Mouse (Mus musculus) midbrain, embryonic 12.5 days (tissue): Measurements from ENCODE around the gene Myo9b. TPM values are rescaled to one million over a fixed set of nuclear protein-coding genes. Genes with fewer than 3 reads are reported as not detected.

ENCODE experiments used
- ATAC-seq: fragments of 200-750 bp; cut with Nextera tagmentation; 2 replicates; pipeline ENCODE4 v1.8.0; 2017; ENCODE audit warnings: low read depth, moderate TSS enrichment, moderate library complexity; ENCODE audit not compliant: low FRiP score
- H3K27ac ChIP-seq: fragments of 300-500 bp; sonication (generic); replicated peaks from 2 replicates; pipeline ENCODE4 v1.5.1; 2016; ENCODE audit warnings: mild to moderate bottlenecking
- H3K27me3 ChIP-seq: fragments of 300-500 bp; sonication (generic); 2 replicates; pipeline ENCODE4 v1.6.1; 2016; ENCODE audit warnings: mild to moderate bottlenecking
- H3K36me3 ChIP-seq: fragments of 300-500 bp; sonication (generic); 2 replicates; pipeline ENCODE4 v1.6.1; 2016
- H3K4me1 ChIP-seq: fragments of 300-500 bp; sonication (generic); 2 replicates; pipeline ENCODE4 v1.6.1; 2016
- H3K4me2 ChIP-seq: fragments of 300-500 bp; sonication (generic); replicated peaks from 2 replicates; pipeline ENCODE4 v1.6.1; 2016; ENCODE audit warnings: mild to moderate bottlenecking, moderate library complexity
- H3K4me3 ChIP-seq: fragments of 300-500 bp; sonication (generic); 2 replicates; pipeline ENCODE4 v1.5.1; 2016; ENCODE audit warnings: mild to moderate bottlenecking
- H3K9ac ChIP-seq: fragments of 300-500 bp; sonication (generic); replicated peaks from 2 replicates; pipeline ENCODE4 v1.6.1; 2016; ENCODE audit warnings: mild to moderate bottlenecking, moderate library complexity
- H3K9me3 ChIP-seq: fragments of 300-500 bp; sonication (generic); 2 replicates; pipeline ENCODE4 v1.6.1; 2016; ENCODE audit warnings: mild to moderate bottlenecking
- WGBS: fragments of 180-500 bp; shearing (Covaris S2); methylation state at CpG from one replicate; pipeline ENCODE4 v1.1.7; 2016; 5-methylcytosine and 5-hydroxymethylcytosine counted together
- polyA plus RNA-seq: library from polyadenylated mRNA; unstranded; fragments of >200 nt; fragmentation: Nextera tagmentation; extraction: Ambion mirVana; gene quantifications from 2 replicates; pipeline ENCODE4 v1.2.1, GENCODE M21; 2016

Myo9b gene
- polyA plus RNA-seq, 1 experiment from 2014 or later = 28.1 TPM

DNA sequence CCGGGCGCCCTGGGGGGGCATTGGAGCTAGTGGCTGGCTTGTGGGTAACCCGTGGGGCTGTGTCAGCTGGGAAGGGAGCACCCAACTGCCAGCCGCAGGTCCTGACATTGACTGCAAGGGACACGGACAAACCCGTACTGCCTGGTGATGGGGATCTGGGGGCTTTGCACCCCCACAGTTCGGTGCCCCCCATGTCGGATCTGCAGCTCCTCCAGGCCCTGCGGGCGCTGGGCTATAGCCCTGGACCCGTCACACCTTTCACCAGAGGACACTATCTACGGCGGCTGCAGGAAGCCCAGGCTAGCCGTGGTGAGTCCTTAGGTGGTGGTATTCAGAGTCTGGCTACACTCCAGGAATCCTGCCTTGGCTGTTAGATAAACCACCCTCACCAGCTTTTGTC lies 134.9 kb downstream of the Myo9b start:
- Histone ChIP-seq H3K27me3 (no peaks in the 10 kb centered on the region; the same call in 1 of the 2 replicates), H3K4me3 (0 out of 2 replicates have a peak overlapping the region, but pooled peaks have one; percentile 65), H3K36me3 (peaks cover 35% of the 10 kb centered on the region), H3K4me1 (peaks cover 29% of the 10 kb centered on the region), H3K4me2 (peak overlapping the region; percentile 83), H3K9ac (peak overlapping the region; percentile 17; the same call in 1 of the 2 replicates), H3K9me3 (no peaks in the 10 kb centered on the region), H3K27ac (no peak overlapping the region)
- ATAC-seq = no peak
- 92% methylated on average over 14 of the region's 14 CpGs for WGBS

DNA sequence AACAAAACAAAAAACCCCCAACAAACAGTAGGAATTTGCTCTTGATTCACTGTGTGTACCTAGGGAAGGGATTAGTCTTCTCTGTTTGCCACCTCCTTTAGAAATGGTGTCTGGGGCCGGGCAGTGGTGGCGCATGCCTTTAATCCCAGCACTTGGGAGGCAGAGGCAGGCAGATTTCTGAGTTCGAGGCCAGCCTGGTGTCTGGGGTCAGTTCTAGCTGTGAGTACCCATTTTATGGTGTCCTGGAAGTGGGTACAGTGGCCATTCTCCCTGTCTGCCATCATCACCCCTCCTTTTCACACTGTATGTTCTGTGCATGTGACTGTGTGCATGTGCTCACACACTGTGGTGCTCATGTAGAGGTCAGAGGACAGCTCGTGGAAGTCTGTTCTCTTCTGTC lies 135.7 kb downstream of the Myo9b start:
- Histone ChIP-seq H3K27me3 (no peaks in the 10 kb centered on the region; the same call in 1 of the 2 replicates), H3K4me2 (no peak overlapping the region), H3K4me3 (no peak overlapping the region), H3K27ac (no peak overlapping the region), H3K9me3 (no peaks in the 10 kb centered on the region), H3K4me1 (peaks cover 29% of the 10 kb centered on the region), H3K9ac (no peak overlapping the region), H3K36me3 (peaks cover 35% of the 10 kb centered on the region)
- no peak for ATAC-seq
- WGBS = 98% methylated on average over 4 of the region's 4 CpGs

Other genes starting within 250 kb of the Myo9b start
- gene Haus8, start 220 bp downstream of the Myo9b start, polyA plus RNA-seq = 53.0 and 57.7 TPM in 2 replicates
- gene Use1, start 94.1 kb downstream of the Myo9b start, polyA plus RNA-seq = 75.8 and 82.5 TPM in 2 replicates
- 4.5 and 6.3 TPM in 2 replicates for gene Ocel1, start 98.6 kb downstream of the Myo9b start, polyA plus RNA-seq
- 54.4 and 58.5 TPM in 2 replicates for gene Nr2f6, start 109.2 kb downstream of the Myo9b start, polyA plus RNA-seq
- 5.6 and 5.9 TPM in 2 replicates for gene Ushbp1, start 123.1 kb downstream of the Myo9b start, polyA plus RNA-seq
- gene Babam1, start 124.1 kb downstream of the Myo9b start, polyA plus RNA-seq = 91.7 and 102 TPM in 2 replicates
- gene Ankle1, start 133.3 kb downstream of the Myo9b start, polyA plus RNA-seq = 34.8 and 39.1 TPM in 2 replicates
- 109 and 111 TPM in 2 replicates for gene Abhd8, start 190.9 kb downstream of the Myo9b start, polyA plus RNA-seq
- gene Mrpl34, start 192.2 kb downstream of the Myo9b start, polyA plus RNA-seq = 235 and 245 TPM in 2 replicates
- gene Dda1, start 196.5 kb downstream of the Myo9b start, polyA plus RNA-seq = 145 and 152 TPM in 2 replicates
- gene Ano8, start 213.2 kb downstream of the Myo9b start, polyA plus RNA-seq = 14.2 and 18.7 TPM in 2 replicates
- gene Gtpbp3, start 215.4 kb downstream of the Myo9b start, polyA plus RNA-seq = 15.5 and 18.3 TPM in 2 replicates
- gene Plvap, start 239.0 kb downstream of the Myo9b start, polyA plus RNA-seq = 26.9 and 29.5 TPM in 2 replicates